Mouse (Mus musculus) neural tube, embryonic 15.5 days (tissue): ENCODE results near the gene 4932414N04Rik. TPM values are rescaled to one million over a fixed set of nuclear protein-coding genes. Genes with fewer than 3 reads are reported as not detected.
"Not testable (repeated sequence)": the region's sequence is repeated elsewhere in the genome, so short reads cannot be mapped to it uniquely, and the experiment has no call there.

ENCODE experiments used
- ATAC-seq: fragments of 200-750 bp; cut with Nextera tagmentation; 2 replicates; pipeline ENCODE4 v1.8.0; 2017; ENCODE audit warnings: mild to moderate bottlenecking, moderate TSS enrichment, moderate library complexity; ENCODE audit not compliant: low FRiP score
- H3K27ac ChIP-seq: fragments of 300-500 bp; sonication (generic); replicated peaks from 2 replicates; pipeline ENCODE4 v1.5.1; 2015; ENCODE audit warnings: mild to moderate bottlenecking, inconsistent platforms
- H3K27me3 ChIP-seq: fragments of 300-500 bp; sonication (generic); replicated peaks from 2 replicates; pipeline ENCODE4 v1.6.1; 2015; ENCODE audit warnings: inconsistent platforms
- H3K36me3 ChIP-seq: fragments of 300-500 bp; sonication (generic); 2 replicates; pipeline ENCODE4 v1.6.1; 2015; ENCODE audit warnings: inconsistent platforms
- H3K4me1 ChIP-seq: fragments of 300-500 bp; sonication (generic); 2 replicates; pipeline ENCODE4 v1.6.1; 2015; ENCODE audit warnings: inconsistent platforms
- H3K4me2 ChIP-seq: fragments of 300-500 bp; sonication (generic); 2 replicates; pipeline ENCODE4 v1.6.1; 2015; ENCODE audit warnings: inconsistent platforms, mild to moderate bottlenecking, moderate library complexity
- H3K4me3 ChIP-seq: fragments of 300-500 bp; sonication (generic); replicated peaks from 2 replicates; pipeline ENCODE4 v1.5.1; 2015; ENCODE audit warnings: mild to moderate bottlenecking, inconsistent platforms
- H3K9ac ChIP-seq: fragments of 300-500 bp; sonication (generic); replicated peaks from 2 replicates; pipeline ENCODE4 v1.6.1; 2015; ENCODE audit warnings: mild to moderate bottlenecking, inconsistent platforms
- H3K9me3 ChIP-seq: fragments of 300-500 bp; sonication (generic); replicated peaks from 2 replicates; pipeline ENCODE4 v1.6.1; 2016; ENCODE audit warnings: inconsistent platforms
- WGBS: fragments of 180-500 bp; shearing (Covaris S2); methylation state at CpG from one replicate; pipeline ENCODE4 v1.1.7; 2015; ENCODE audit warnings: mixed read lengths; 5-methylcytosine and 5-hydroxymethylcytosine counted together
- polyA plus RNA-seq: library from polyadenylated mRNA; unstranded; fragments of >200 nt; fragmentation: Nextera tagmentation; extraction: Ambion mirVana; gene quantifications from 2 replicates; pipeline ENCODE4 v1.2.1, GENCODE M21; 2015

Gene 4932414N04Rik
- polyA plus RNA-seq: not detected in 2 replicates

GRCm38 (mm10) chr2:68656186-68656585 lies at the start of gene 4932414N04Rik:
Gene 4932414N04Rik, plus strand, starts transcription at chr2:68656486.
- H3K9ac ChIP-seq, ATAC-seq, H3K27me3 ChIP-seq, H3K4me3 ChIP-seq, H3K36me3 ChIP-seq, H3K4me2 ChIP-seq, H3K9me3 ChIP-seq, H3K4me1 ChIP-seq, H3K27ac ChIP-seq: not testable (repeated sequence)
- 79% methylated on average over 2 of the region's 5 CpGs for WGBS

- Histone ChIP-seq H3K4me2 (no peak overlapping the region), H3K4me3 (no peak overlapping the region), H3K4me1 (no peaks in the 10 kb centered on the region), H3K27ac (no peak overlapping the region), H3K9ac (no peak overlapping the region), H3K9me3 (no peaks in the 10 kb centered on the region), H3K27me3 (no peaks in the 10 kb centered on the region), H3K36me3 (no peaks in the 10 kb centered on the region)
- no peak for ATAC-seq
- WGBS: 94% methylated on average over 2 of the region's 2 CpGs
These were observed 75.9 kb downstream of the 4932414N04Rik start for GRCm38 (mm10) chr2:68732216-68732615.

- no peak overlapping the region for H3K27ac ChIP-seq
- WGBS: 87% methylated on average over 5 of the region's 5 CpGs
- no peak for ATAC-seq
These were observed 83.8 kb downstream of the 4932414N04Rik start for GRCm38 (mm10) chr2:68739772-68740739.

GRCm38 (mm10) chr2:68744599-68744998 lies 88.3 kb downstream of the 4932414N04Rik start:
- H3K27me3 ChIP-seq: no peaks in the 10 kb centered on the region
- H3K27ac ChIP-seq: no peak overlapping the region
- no peaks in the 10 kb centered on the region for H3K9me3 ChIP-seq
- no peaks in the 10 kb centered on the region for H3K36me3 ChIP-seq
- ATAC-seq: no peak
- no peak overlapping the region for H3K9ac ChIP-seq
- no peak overlapping the region for H3K4me3 ChIP-seq
- H3K4me1 ChIP-seq: no peaks in the 10 kb centered on the region
- 81% methylated on average over 4 of the region's 4 CpGs for WGBS
- no peak overlapping the region for H3K4me2 ChIP-seq

More at GRCm38 (mm10) chr2:68739772-68740739, 83.8 kb downstream of the 4932414N04Rik start:
- no peak overlapping the region for H3K4me2 ChIP-seq
- no peaks in the 10 kb centered on the region for H3K9me3 ChIP-seq
- H3K4me1 ChIP-seq: no peaks in the 10 kb centered on the region
- H3K36me3 ChIP-seq: no peaks in the 10 kb centered on the region
- H3K9ac ChIP-seq: no peak overlapping the region
- no peaks in the 10 kb centered on the region for H3K27me3 ChIP-seq
- no peak overlapping the region for H3K4me3 ChIP-seq

GRCm38 (mm10) chr2:68756179-68756578 lies 99.9 kb downstream of the 4932414N04Rik start:
- Histone ChIP-seq H3K4me1 (no peaks in the 10 kb centered on the region), H3K9ac (no peak overlapping the region), H3K36me3 (no peaks in the 10 kb centered on the region), H3K4me2 (no peak overlapping the region), H3K9me3 (peaks cover 3% of the 10 kb centered on the region; the same call in 1 of the 2 replicates), H3K27me3 (no peaks in the 10 kb centered on the region), H3K27ac (no peak overlapping the region), H3K4me3 (no peak overlapping the region)
- WGBS: 85% methylated on average over 4 of the region's 4 CpGs
- no peak for ATAC-seq

GRCm38 (mm10) chr2:68756793-68757192 lies 100.5 kb downstream of the 4932414N04Rik start:
- Histone ChIP-seq H3K9me3 (peaks cover 3% of the 10 kb centered on the region; the same call in 1 of the 2 replicates), H3K27me3 (no peaks in the 10 kb centered on the region), H3K36me3 (no peaks in the 10 kb centered on the region), H3K9ac (no peak overlapping the region), H3K4me3 (no peak overlapping the region), H3K4me1 (no peaks in the 10 kb centered on the region), H3K4me2 (no peak overlapping the region), H3K27ac (no peak overlapping the region)
- WGBS: 25% methylated on average over 6 of the region's 6 CpGs
- peak; percentile 72; the same call in 1 of the 2 replicates for ATAC-seq

- Histone ChIP-seq H3K27me3 (no peaks in the 10 kb centered on the region), H3K4me2 (no peak overlapping the region), H3K4me3 (no peak overlapping the region), H3K27ac (no peak overlapping the region), H3K9ac (no peak overlapping the region), H3K4me1 (peaks cover 5% of the 10 kb centered on the region; the same call in 1 of the 2 replicates), H3K36me3 (no peaks in the 10 kb centered on the region), H3K9me3 (no peaks in the 10 kb centered on the region)
- no peak for ATAC-seq
- 68% methylated on average over 1 of the region's 1 CpGs for WGBS
These were observed 109.1 kb downstream of the 4932414N04Rik start for GRCm38 (mm10) chr2:68765371-68765770.

- Histone ChIP-seq H3K4me2 (no peak overlapping the region), H3K36me3 (no peaks in the 10 kb centered on the region), H3K27ac (no peak overlapping the region), H3K27me3 (no peaks in the 10 kb centered on the region), H3K9ac (no peak overlapping the region), H3K4me1 (peaks cover 5% of the 10 kb centered on the region; the same call in 1 of the 2 replicates), H3K9me3 (no peaks in the 10 kb centered on the region), H3K4me3 (no peak overlapping the region)
- 57% methylated on average over 6 of the region's 6 CpGs for WGBS
- no peak for ATAC-seq
These were observed 111.1 kb downstream of the 4932414N04Rik start for GRCm38 (mm10) chr2:68767186-68767890.

- 53% methylated on average over 16 of the region's 16 CpGs for WGBS
- Histone ChIP-seq H3K9me3 (no peaks in the 10 kb centered on the region), H3K36me3 (no peaks in the 10 kb centered on the region), H3K4me3 (no peak overlapping the region), H3K27ac (no peak overlapping the region), H3K27me3 (no peaks in the 10 kb centered on the region), H3K4me2 (peak overlapping the region; percentile 19; the same call in 1 of the 2 replicates), H3K4me1 (no peaks in the 10 kb centered on the region), H3K9ac (no peak overlapping the region)
- no peak for ATAC-seq
These were observed 126.2 kb downstream of the 4932414N04Rik start for GRCm38 (mm10) chr2:68782268-68783132.

GRCm38 (mm10) chr2:68783664-68784063 lies 127.4 kb downstream of the 4932414N04Rik start:
- H3K36me3 ChIP-seq, H3K4me3 ChIP-seq, H3K4me2 ChIP-seq, H3K27me3 ChIP-seq, H3K27ac ChIP-seq, H3K9me3 ChIP-seq, ATAC-seq, H3K4me1 ChIP-seq, H3K9ac ChIP-seq: not testable (repeated sequence)
- 95% methylated on average over 8 of the region's 8 CpGs for WGBS
